Mouse (Mus musculus) gastrocnemius, postnatal 14 days (tissue): ENCODE results near the gene Mroh8. TPM values are rescaled to one million over a fixed set of nuclear protein-coding genes. Genes with fewer than 3 reads are reported as not detected.
"Not testable (repeated sequence)": the region's sequence is repeated elsewhere in the genome, so short reads cannot be mapped to it uniquely, and the experiment has no call there.

Source experiments
- DNase-seq: peaks from one replicate; pipeline ENCODE4 v3.0.0; 2021; ENCODE audit warnings: mixed read lengths
- intact Hi-C: fragments of 180-260 bp; cut with DNase I; formaldehyde crosslinking; loops from one replicate; pipeline ENCODE4 v1.15.1; 2025; ENCODE audit warnings: low total_unique reads
- total RNA-seq, 2 experiments: library from RNA; stranded (reverse); gene quantifications; 2 replicates each; pipeline ENCODE4 v1.2.3; 2021

Gene Mroh8
- total RNA-seq, 2 experiments from 2014 or later: 0.27 to 0.55 TPM

DNA sequence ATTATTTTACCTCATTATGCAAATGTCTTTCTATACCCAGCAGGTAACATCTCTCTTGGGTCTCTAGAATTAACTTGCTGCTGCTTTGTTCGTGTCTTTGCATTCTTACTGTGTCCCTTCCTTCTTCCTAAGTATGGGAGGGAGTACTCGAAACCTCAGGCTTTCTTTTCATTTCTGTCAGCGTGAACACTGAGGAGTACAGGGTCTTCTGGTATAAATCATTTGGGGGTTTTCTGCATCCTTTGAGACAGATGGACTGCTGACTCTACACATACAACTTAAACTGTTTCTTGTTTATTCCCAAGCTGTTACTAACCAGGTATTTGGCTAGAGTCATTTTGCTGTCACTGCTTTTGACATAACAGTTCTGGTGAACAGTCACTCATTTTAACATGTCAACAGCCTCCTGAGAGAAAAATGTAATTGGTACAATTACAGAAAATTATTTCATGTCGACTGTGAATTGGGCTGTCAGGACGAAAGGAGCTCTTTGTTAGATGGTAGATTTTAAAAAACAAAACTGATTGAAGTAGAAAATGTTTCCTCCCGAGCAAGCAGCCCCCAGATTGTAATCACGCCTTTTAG lies 16.8 kb upstream of the Mroh8 start:
- intact Hi-C loops: loop anchor here (5.0 kb wide), 1 partner anchor 41 kb away; no protein-coding TSS in a partner anchor
- DNase-seq: no peak

GRCm38 (mm10) chr2:157292093-157292492 lies 12.7 kb upstream of the Mroh8 start:
- peak; percentile 76 for DNase-seq
- intact Hi-C loops: loop anchor here (2.0 to 5.0 kb wide), 2 partner anchors 165 to 281 kb away; no protein-coding TSS in a partner anchor

DNA sequence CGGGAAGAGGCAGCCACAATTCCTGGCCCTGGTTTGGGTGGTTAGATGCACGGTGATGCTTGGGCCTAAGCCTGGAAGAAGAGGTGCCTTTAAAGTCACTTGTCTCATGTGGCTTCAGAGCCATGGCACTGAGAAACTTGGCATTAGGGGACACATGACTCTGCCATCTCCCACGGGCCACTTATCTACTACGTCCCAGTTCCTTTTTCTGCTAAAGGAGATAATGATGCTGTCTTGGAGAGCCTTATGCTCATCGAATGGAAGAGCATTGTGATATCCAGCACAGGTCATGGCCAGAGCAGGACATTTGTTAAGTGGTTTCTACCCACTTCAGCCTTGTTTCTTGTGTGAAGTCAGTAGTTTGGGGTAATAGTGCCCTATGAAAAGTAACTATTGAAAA lies 9.6 kb upstream of the Mroh8 start:
- intact Hi-C loops: no loop called here
- no peak for DNase-seq

- DNase-seq: no peak
- intact Hi-C loops: no loop called here
Measured at GRCm38 (mm10) chr2:157287542-157287941, 8.2 kb upstream of the Mroh8 start.

DNA sequence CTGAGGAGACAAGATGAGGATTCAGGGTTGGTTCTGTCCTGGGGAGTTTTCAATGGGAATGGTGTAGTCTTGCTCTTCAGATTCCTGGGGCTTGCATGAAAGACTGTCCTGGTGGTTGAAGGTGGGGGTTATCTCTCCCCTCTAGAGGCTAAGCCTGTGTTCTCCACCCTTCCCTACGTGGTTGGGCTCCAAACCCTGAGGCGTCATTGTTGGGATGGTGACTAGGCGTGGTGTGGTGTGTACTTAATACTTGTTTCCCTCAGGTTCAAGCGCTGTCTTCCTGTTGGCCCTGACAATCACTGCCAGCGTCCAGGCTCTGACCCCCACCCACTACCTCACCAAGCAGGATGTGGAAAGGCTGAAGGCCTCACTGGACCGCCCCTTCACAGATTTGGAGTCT lies 4.0 kb upstream of the Mroh8 start:
- intact Hi-C loops: no loop called here
- DNase-seq: no peak

GRCm38 (mm10) chr2:157278717-157279415 lies 483 bp downstream of the Mroh8 start, which contains the start of gene Rpn2:
Rpn2 (plus strand) TSS chr2:157279017.
- peak; percentile 97 for DNase-seq
- intact Hi-C loops: no loop called here

DNA sequence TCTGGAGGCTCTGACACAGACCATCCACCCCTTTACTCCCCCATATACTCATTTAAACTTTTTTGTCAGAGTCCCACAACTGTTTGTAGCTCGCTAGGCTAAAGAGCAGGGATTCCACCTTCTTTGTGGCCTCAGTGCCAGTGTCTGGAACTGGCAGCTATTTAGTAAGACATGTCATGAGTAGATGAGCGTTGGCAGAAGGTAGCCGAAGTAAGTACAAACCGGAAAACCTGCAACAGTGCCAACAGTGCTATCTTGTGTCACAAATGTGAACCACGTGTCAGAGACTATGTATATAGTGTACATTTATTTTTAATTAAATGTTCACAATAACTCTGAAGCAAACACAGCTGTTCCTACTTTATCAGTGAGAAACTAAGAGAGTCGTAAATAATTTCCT lies 15.5 kb downstream of the Mroh8 start:
- intact Hi-C loops: no loop called here
- DNase-seq: no peak

- intact Hi-C loops: no loop called here
- no peak for DNase-seq
Measured at GRCm38 (mm10) chr2:157263101-157263500, 16.2 kb downstream of the Mroh8 start.

DNA sequence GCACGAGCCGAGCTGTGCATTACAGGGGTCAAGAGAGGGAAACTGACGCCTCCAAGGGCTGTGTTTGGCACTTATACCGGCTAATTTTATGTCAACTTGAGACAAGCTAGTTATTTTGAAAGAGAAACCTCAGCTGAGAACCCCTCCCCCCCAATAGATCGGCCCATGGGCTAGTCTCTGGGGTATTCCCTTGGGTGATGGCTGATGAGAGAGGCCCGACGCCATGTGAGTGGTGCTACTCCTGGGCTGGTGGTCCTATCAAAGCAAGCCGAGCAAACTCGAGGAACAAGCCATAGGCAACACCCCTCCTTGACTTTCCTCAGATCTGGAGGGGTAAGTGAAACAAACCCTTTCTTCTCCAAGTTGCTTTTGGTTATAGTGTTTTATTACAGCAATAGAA lies 16.8 kb downstream of the Mroh8 start:
- DNase-seq: no peak
- intact Hi-C loops: no loop called here

- DNase-seq: no peak
- intact Hi-C loops: no loop called here
Measured at GRCm38 (mm10) chr2:157261930-157262329, 17.4 kb downstream of the Mroh8 start.

- intact Hi-C loops: loop anchor here (2.0 kb wide), 1 partner anchor 53 kb away; no protein-coding TSS in a partner anchor
- DNase-seq: peak; percentile 45
Measured at GRCm38 (mm10) chr2:157259720-157260119, 19.6 kb downstream of the Mroh8 start.

DNA sequence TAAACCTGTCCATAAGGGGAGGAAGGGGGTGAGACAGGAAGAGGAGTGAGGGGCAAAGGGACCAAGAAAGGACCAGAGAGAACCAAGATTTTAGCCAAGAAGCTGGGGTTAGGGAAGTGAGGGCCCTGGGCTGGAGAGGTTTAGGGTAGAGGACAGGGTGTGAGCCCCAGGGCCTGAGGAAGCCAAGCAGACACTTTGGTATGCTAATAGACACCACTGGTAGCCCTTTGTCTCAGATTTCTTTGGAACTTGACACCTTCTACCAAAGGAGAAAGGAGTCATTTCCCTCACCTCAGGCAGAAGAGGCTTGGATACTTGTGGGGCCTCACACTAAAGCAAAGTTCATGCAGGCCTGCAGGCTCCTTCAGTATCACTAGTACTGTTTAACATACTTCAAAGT lies 31.2 kb downstream of the Mroh8 start:
- no peak for DNase-seq
- intact Hi-C loops: no loop called here

- intact Hi-C loops: no loop called here
- DNase-seq: no peak
Measured at GRCm38 (mm10) chr2:157245603-157246002, 33.7 kb downstream of the Mroh8 start.

- DNase-seq: no peak
- intact Hi-C loops: no loop called here
Measured at GRCm38 (mm10) chr2:157245001-157245400, 34.3 kb downstream of the Mroh8 start.

DNA sequence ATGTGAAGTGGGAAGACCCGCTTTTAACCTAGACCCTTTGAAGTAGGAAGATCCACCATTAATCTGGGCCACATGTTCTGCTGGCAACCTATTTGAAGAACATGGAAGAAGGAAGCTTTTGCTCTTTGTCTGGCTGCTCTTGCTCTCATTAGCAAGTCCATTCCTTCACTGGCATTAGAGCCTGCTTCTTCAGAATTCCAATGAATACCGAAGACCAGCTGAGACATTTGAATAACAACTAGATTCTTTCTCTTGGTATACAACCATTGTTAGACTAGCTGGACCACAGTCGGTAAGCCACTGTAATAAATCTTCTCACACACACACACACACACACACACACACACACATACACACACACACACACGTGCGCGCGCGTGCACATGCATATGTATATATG lies 43.4 kb downstream of the Mroh8 start:
- no peak for DNase-seq
- intact Hi-C loops: no loop called here

GRCm38 (mm10) chr2:157221916-157222315 lies 57.4 kb downstream of the Mroh8 start:
- intact Hi-C loops, DNase-seq: not testable (repeated sequence)

GRCm38 (mm10) chr2:157220108-157220507 lies 59.2 kb downstream of the Mroh8 start:
- DNase-seq: no peak
- intact Hi-C loops: no loop called here

- intact Hi-C loops: no loop called here
- DNase-seq: no peak
Measured at GRCm38 (mm10) chr2:157211731-157212130, 67.6 kb downstream of the Mroh8 start.

GRCm38 (mm10) chr2:157204366-157205218 lies 74.8 kb downstream of the Mroh8 start, which contains the start of gene Rbl1:
Rbl1 (minus strand) TSS chr2:157204534.
- intact Hi-C loops: no loop called here
- peak; percentile 89 for DNase-seq
